Mouse (Mus musculus): ENCODE results near the gene Cpm.

DNA sequence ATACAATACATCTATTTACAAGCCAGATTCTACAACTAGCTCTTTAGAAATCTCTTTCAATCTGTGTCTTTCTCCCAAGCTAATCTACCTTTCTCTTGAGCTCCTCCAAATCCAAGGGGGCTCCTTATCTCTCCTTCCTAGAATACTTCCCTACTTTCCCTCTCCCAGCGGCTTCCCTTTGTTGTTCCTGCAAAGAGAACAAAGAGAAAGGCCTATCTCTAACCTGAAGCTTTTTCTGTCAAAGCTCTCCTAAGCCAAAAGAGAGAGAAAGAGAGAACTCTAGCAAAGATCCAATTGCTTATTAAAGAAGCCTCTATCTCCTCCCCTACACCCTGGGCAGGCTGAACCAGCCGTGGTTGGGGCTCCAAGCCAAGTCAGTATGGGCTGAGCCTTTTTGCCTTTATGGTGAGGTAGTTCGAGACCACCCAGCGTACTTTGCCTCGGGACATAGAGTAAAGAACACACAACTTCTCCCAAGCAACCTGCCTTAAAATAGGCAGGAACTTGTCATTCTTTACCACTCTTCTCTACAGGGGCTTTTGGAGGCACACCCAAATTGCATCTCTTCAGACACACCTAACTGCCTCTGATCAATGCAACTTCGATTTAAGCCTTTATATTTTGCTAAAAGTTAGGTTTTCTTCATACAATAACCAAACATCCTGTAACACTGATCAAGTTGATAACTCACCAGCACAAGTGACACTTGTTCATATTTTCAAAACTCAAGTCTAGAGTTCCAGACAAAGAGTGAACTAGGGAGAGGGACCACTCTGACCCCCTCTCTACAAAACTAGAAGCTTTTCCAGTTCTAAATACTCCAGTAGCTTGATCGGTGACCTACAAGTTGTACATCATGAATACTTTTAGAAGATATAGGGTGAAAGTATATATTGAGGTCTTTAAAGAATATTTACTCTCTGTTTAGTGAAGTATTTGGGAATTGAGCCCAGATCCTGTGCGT is 16.4 kb upstream of the Cpm start:
- TF ChIP-seq CTCF (IDR thresholded peaks at IDR 0.05; ENCODE audit: extremely low read depth, insufficient read depth, low read length) (no peak), POLR2A (IDR thresholded peaks at IDR 0.05; ENCODE audit: extremely low read depth, insufficient read depth, low read length) (no peak)
